Mouse (Mus musculus): ENCODE data around the gene Zfp341. TPM values are rescaled to one million over a fixed set of nuclear protein-coding genes. Genes with fewer than 3 reads are reported as not detected.

The Zfp341 gene
- polyA plus RNA-seq, 1 experiment from 2014 or later, result 1.5 TPM

DNA sequence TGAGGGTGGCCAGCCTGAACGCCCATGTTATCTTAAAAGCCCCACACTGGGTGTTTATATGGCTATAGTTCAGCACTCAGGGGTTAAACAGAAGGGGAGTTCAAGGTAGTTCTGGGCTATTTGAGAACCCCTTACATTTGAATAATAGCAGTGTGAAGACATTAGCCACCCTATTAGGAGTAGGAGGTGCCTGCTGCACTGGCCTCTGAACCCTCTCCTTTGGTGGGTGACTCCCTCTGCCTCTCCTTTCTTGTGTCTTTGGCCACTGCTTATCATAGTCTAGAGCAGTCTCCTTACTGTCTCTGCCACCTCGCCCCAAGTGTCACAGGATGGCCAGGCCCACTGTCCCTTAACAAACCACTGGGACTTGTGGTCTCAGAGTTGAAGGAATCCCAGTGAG is 67.2 kb downstream of the Zfp341 start:
- no peaks in the 10 kb centered on the region for H3K27me3 ChIP-seq
- ATAC-seq (ENCODE audit: insufficient number of reproducible peaks, insufficient read depth, low FRiP score, low TSS enrichment, low read depth), result no peak
- peaks cover 11% of the 10 kb centered on the region; the same call in 1 of the 2 replicates for H3K36me3 ChIP-seq
- no peak overlapping the region for H3K4me2 ChIP-seq
- WGBS, result 75% methylated on average over 2 of the region's 2 CpGs
- no peak overlapping the region for H3K4me3 ChIP-seq (replicated peaks)
- H3K27ac ChIP-seq, result no peak overlapping the region
- no peak overlapping the region for H3K9ac ChIP-seq (replicated peaks)
- H3K4me1 ChIP-seq (replicated peaks), result peaks cover 21% of the 10 kb centered on the region
- no peaks in the 10 kb centered on the region for H3K9me3 ChIP-seq

DNA sequence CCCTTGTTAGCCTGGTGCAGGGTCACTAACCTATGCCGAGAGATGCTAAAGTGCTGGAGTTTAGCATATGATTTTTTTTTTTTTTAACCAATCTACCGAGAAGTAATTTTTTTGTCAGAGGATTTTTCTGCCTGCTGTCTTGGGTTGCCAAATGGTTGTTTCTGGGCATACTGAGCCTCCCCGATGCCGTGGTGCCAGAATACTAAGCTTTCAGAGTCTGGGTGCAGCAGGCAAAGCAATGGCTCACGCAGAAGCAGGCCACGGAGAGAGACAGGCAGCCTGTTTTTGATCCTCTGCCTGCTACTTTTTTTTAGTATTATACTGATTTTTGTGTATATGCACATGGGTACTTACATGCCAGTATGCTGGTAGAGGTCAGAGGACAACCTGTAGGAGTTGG is 67.8 kb downstream of the Zfp341 start:
- 90% methylated on average over 6 of the region's 6 CpGs for WGBS
- H3K4me3 ChIP-seq (replicated peaks), result no peak overlapping the region
- no peak overlapping the region for H3K4me2 ChIP-seq
- peaks cover 21% of the 10 kb centered on the region for H3K4me1 ChIP-seq (replicated peaks)
- ATAC-seq (ENCODE audit: insufficient number of reproducible peaks, insufficient read depth, low FRiP score, low TSS enrichment, low read depth), result no peak
- H3K27me3 ChIP-seq, result no peaks in the 10 kb centered on the region
- H3K36me3 ChIP-seq, result peaks cover 6% of the 10 kb centered on the region; the same call in 1 of the 2 replicates
- H3K27ac ChIP-seq, result no peak overlapping the region
- no peak overlapping the region for H3K9ac ChIP-seq (replicated peaks)
- no peaks in the 10 kb centered on the region for H3K9me3 ChIP-seq

DNA sequence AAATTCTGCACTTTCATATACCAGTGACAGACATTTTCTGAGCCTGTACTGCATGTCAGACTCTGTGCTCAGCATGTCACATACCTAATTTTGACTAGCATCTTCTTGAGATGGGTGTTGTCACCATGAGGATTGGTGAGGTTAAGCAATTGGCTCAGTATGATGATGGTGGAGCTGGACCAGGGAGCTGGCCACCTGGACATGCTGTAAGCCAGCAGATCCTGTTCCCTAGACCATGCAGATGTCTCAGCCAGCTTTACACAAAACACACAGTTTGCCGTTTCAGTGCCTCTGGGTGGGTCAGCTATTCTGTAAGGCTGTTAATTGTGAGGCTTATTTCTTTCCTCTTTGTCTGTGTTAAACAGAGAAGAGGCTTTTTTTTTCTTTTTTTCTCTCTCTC is 69.6 kb downstream of the Zfp341 start:
- no peak for ATAC-seq (ENCODE audit: insufficient number of reproducible peaks, insufficient read depth, low FRiP score, low TSS enrichment, low read depth)
- H3K27ac ChIP-seq, result no peak overlapping the region
- H3K9ac ChIP-seq (replicated peaks), result no peak overlapping the region
- H3K4me2 ChIP-seq, result no peak overlapping the region
- no peaks in the 10 kb centered on the region for H3K9me3 ChIP-seq
- peaks cover 6% of the 10 kb centered on the region; the same call in 1 of the 2 replicates for H3K36me3 ChIP-seq
- no peak overlapping the region for H3K4me3 ChIP-seq (replicated peaks)
- H3K27me3 ChIP-seq, result no peaks in the 10 kb centered on the region
- 55% methylated on average over 1 of the region's 1 CpGs for WGBS
- H3K4me1 ChIP-seq (replicated peaks), result peaks cover 10% of the 10 kb centered on the region

DNA sequence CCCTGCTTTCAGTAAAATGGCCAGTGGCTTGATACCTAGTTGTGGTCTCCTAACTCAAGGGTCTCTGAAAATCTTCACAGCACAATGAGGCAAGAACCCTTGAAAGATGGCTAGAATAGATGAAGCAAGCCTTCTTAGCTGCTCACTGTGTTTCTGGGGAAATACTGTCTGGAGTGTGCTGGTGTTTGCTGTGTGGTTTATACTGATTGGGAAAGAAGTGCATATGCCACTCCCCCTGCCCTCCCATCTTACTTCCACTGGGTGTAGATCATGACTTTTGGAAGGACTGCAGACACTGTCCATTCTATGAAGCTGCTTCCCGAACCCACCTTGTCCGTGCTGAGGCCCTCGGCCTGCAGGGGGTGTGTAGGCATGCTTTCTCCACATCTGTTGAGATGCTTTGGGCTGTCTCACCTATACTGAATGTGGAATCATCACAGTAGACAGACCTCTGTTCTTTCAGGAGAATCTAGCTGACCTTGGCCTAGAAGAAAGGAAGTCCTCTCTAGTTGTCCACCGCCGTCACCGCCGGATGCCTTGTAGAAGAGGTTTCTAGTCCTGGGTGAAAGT is 71.9 kb downstream of the Zfp341 start:
- no peaks in the 10 kb centered on the region for H3K27me3 ChIP-seq
- ATAC-seq (ENCODE audit: insufficient number of reproducible peaks, insufficient read depth, low FRiP score, low TSS enrichment, low read depth), result no peak
- no peak overlapping the region for H3K4me3 ChIP-seq (replicated peaks)
- H3K9me3 ChIP-seq, result no peaks in the 10 kb centered on the region
- peaks cover 7% of the 10 kb centered on the region for H3K36me3 ChIP-seq
- no peak overlapping the region for H3K9ac ChIP-seq (replicated peaks)
- H3K27ac ChIP-seq, result no peak overlapping the region
- no peak overlapping the region for H3K4me2 ChIP-seq
- 91% methylated on average over 7 of the region's 7 CpGs for WGBS
- peaks cover 9% of the 10 kb centered on the region for H3K4me1 ChIP-seq (replicated peaks)

DNA sequence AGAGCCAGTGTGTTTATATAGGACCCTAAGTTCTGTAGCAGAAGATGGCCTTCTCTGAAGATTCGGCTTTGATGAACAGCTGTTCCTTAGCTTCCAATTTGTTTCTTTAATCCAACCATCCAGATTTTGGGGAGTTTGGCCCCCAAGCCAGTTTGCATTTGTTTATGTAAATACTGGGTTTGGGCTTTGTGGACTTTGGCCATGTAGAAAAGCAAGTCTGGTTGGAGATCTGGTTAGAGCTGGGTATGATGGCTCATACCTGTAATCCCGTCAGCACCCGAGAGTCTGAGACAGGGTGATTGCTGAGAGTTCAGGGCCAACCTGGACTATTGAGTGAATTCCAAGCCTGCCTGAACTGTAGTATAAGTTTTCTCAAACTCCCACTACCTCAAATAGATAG is 72.7 kb downstream of the Zfp341 start:
- Histone ChIP-seq H3K4me1 (replicated peaks) (peaks cover 9% of the 10 kb centered on the region), H3K9me3 (no peaks in the 10 kb centered on the region), H3K9ac (replicated peaks) (no peak overlapping the region), H3K4me3 (replicated peaks) (no peak overlapping the region), H3K36me3 (peaks cover 15% of the 10 kb centered on the region), H3K27me3 (no peaks in the 10 kb centered on the region), H3K4me2 (no peak overlapping the region), H3K27ac (no peak overlapping the region)
- ATAC-seq (ENCODE audit: insufficient number of reproducible peaks, insufficient read depth, low FRiP score, low TSS enrichment, low read depth), result no peak
- WGBS, result 82% methylated on average over 3 of the region's 3 CpGs

DNA sequence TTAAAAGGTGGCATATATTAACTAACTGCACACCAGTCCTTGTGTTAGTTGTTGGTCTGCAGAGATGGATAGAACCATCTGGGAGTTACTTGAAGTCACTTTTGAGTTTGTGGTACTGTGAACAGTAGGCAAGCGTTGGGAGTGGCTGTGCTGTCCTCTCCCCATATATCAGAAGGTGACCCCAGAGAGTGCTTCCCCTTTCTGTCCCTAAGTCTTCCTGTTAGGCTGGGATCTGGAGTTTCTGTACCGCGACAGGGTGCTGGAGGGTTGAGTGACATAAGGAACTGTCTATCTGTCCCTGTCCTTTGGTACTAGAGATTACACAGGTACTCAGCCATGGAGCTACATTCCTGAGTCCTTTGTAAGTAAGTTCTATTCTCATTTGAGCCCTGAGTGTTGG is 73.7 kb downstream of the Zfp341 start:
- Histone ChIP-seq H3K4me1 (replicated peaks) (peaks cover 9% of the 10 kb centered on the region), H3K9me3 (no peaks in the 10 kb centered on the region), H3K9ac (replicated peaks) (no peak overlapping the region), H3K27me3 (no peaks in the 10 kb centered on the region), H3K27ac (no peak overlapping the region), H3K36me3 (peaks cover 24% of the 10 kb centered on the region), H3K4me2 (no peak overlapping the region), H3K4me3 (replicated peaks) (no peak overlapping the region)
- no peak for ATAC-seq (ENCODE audit: insufficient number of reproducible peaks, insufficient read depth, low FRiP score, low TSS enrichment, low read depth)
- WGBS, result 92% methylated on average over 3 of the region's 3 CpGs

DNA sequence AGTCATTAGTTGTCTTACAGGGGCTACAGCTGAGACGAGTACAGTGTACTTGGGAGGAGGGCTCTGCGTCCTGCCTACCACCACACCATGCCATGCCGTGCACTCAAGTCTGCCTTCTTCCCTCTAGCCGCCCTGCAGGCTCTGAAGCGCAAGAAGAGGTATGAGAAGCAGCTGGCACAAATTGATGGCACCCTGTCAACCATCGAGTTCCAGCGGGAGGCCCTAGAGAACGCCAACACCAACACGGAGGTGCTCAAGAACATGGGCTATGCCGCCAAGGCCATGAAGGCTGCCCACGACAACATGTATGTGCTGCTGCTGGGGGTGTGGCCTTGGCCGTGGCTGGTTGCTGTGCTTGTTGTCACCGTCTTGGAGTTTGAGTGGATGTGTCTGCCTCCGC is 76.3 kb downstream of the Zfp341 start:
- no peaks in the 10 kb centered on the region for H3K9me3 ChIP-seq
- H3K9ac ChIP-seq (replicated peaks), result no peak overlapping the region
- H3K4me1 ChIP-seq (replicated peaks), result no peaks in the 10 kb centered on the region
- H3K4me3 ChIP-seq (replicated peaks), result no peak overlapping the region
- H3K4me2 ChIP-seq, result no peak overlapping the region
- H3K27ac ChIP-seq, result no peak overlapping the region
- no peaks in the 10 kb centered on the region for H3K27me3 ChIP-seq
- WGBS, result 92% methylated on average over 14 of the region's 14 CpGs
- peaks cover 48% of the 10 kb centered on the region for H3K36me3 ChIP-seq
- no peak for ATAC-seq (ENCODE audit: insufficient number of reproducible peaks, insufficient read depth, low FRiP score, low TSS enrichment, low read depth)

DNA sequence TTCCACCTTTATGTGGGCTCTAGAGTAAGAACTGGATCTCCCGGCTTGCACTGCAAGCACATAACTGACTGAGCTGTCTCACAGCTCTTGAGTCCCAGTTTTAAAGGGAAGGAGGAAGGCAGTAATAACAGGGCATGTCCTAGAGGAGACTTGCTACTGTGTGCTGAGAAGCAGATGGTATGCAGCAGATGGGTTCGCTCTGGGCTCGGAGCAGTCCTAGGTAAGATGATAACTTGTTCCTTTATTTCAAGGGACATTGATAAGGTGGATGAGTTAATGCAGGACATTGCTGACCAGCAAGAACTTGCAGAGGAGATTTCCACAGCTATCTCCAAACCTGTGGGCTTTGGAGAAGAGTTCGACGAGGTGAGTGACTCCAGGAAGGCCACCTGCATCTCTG is 77.9 kb downstream of the Zfp341 start:
- no peak overlapping the region for H3K27ac ChIP-seq
- WGBS, result 92% methylated on average over 5 of the region's 5 CpGs
- H3K4me3 ChIP-seq (replicated peaks), result no peak overlapping the region
- H3K4me2 ChIP-seq, result no peak overlapping the region
- no peaks in the 10 kb centered on the region for H3K9me3 ChIP-seq
- no peaks in the 10 kb centered on the region for H3K27me3 ChIP-seq
- H3K9ac ChIP-seq (replicated peaks), result no peak overlapping the region
- H3K4me1 ChIP-seq (replicated peaks), result no peaks in the 10 kb centered on the region
- ATAC-seq (ENCODE audit: insufficient number of reproducible peaks, insufficient read depth, low FRiP score, low TSS enrichment, low read depth), result no peak
- H3K36me3 ChIP-seq, result peaks cover 63% of the 10 kb centered on the region

DNA sequence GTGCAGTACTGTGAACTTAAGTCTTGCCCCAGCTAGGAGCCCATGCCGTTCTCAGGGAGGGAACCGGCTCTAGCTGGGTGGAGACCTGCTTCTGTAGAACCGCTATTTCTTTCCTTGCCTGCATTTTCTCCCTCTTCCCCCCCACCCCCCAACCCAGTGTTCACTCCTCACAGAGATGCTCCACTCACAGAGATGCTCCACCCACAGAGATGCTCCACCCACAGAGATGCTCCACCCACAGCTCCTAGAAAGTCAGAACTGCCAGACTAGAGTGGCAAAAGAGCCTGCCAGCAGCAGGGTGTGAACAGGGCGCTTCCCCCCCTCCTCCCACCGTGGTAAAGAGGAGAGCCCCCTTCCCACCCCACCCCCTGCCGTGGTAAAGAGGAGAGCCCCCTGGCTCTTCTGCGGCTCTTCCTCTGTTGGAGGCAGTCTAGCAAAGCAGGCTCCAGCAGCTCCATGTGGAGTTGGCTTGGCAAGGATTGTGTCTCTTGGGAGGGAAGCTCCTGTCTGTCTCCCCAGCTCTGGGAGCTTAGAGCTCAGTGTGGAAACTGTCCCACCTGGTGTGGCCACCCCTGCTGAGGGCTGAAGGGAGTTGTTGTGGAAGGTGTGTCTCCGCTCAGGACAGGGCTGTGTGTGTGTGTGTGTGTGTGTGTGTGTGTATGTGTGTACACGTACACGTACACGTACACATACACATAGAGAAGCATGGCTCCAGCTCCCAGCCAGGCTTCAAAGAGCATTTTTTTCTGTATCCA is 80.3 kb downstream of the Zfp341 start:
- Histone ChIP-seq H3K27ac (no peak overlapping the region), H3K9ac (replicated peaks) (no peak overlapping the region), H3K4me1 (replicated peaks) (no peaks in the 10 kb centered on the region), H3K4me2 (no peak overlapping the region), H3K36me3 (peaks cover 66% of the 10 kb centered on the region), H3K4me3 (replicated peaks) (no peak overlapping the region), H3K27me3 (no peaks in the 10 kb centered on the region), H3K9me3 (no peaks in the 10 kb centered on the region)
- 70% methylated on average over 11 of the region's 11 CpGs for WGBS
- ATAC-seq (ENCODE audit: insufficient number of reproducible peaks, insufficient read depth, low FRiP score, low TSS enrichment, low read depth), result 0 out of 2 replicates have a peak, but pooled peaks have one; percentile 47

DNA sequence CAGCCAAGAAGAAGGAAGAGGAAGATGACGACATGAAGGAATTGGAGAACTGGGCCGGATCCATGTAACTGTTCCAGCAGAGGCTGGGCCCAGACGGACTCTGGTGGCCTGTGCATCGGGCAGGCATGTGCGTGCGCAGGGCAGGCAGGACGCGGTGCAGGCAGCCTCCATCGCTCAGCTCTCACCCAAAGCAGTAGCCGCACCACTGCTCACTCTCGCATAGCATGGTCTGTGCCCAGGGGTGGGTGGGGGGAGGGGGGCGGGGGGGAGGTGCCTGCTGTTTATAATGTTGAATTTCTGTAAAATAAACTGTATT is 80.8 kb downstream of the Zfp341 start:
- H3K27ac ChIP-seq, result no peak overlapping the region
- WGBS, result 95% methylated on average over 12 of the region's 12 CpGs
- H3K27me3 ChIP-seq, result no peaks in the 10 kb centered on the region
- H3K36me3 ChIP-seq, result peaks cover 66% of the 10 kb centered on the region
- H3K9me3 ChIP-seq, result no peaks in the 10 kb centered on the region
- ATAC-seq (ENCODE audit: insufficient number of reproducible peaks, insufficient read depth, low FRiP score, low TSS enrichment, low read depth), result no peak
- no peak overlapping the region for H3K4me3 ChIP-seq (replicated peaks)
- no peak overlapping the region for H3K4me2 ChIP-seq
- H3K9ac ChIP-seq (replicated peaks), result no peak overlapping the region
- no peaks in the 10 kb centered on the region for H3K4me1 ChIP-seq (replicated peaks)

DNA sequence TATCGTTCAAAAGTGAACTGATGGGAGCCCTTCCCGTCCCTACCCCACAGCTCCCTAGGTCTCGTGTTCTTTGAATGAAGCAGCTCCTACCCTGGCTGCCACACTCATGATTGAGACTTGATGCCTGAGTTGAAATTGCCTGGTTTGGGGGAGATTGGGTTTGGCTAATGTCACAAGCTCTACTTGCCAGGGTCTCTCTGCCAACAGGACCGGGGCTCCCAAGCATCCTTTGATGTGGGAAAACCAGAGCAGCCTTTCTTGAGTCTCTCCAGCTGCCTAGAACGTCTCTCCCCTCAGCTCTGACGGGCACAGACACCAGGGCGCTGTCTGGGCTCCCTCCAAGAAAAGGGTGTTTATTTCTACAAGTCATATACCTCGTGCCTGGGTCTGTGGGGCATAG is 82.6 kb downstream of the Zfp341 start:
- H3K9ac ChIP-seq (replicated peaks), result no peak overlapping the region
- no peak overlapping the region for H3K27ac ChIP-seq

More for the DNA sequence above, 82.6 kb downstream of the Zfp341 start:
- Histone ChIP-seq H3K4me2 (no peak overlapping the region), H3K27me3 (no peaks in the 10 kb centered on the region), H3K9me3 (no peaks in the 10 kb centered on the region), H3K4me3 (replicated peaks) (no peak overlapping the region), H3K4me1 (replicated peaks) (no peaks in the 10 kb centered on the region), H3K36me3 (peaks cover 55% of the 10 kb centered on the region)
- WGBS, result 64% methylated on average over 8 of the region's 8 CpGs
- ATAC-seq (ENCODE audit: insufficient number of reproducible peaks, insufficient read depth, low FRiP score, low TSS enrichment, low read depth), result no peak
